ENCODE assay signal across 19 mouse cellular contexts in genomic region chr4:53023189-53023925, GRCm38 (mm10). TPM values are rescaled to one million over a fixed set of nuclear protein-coding genes. Genes with fewer than 3 reads are reported as not detected.
DNase-seq lines count a peak whose midpoint lies in the region; ATAC-seq and TF ChIP-seq lines count a peak whose summit lies in the region.
"Had no signal": no experiment of that assay in that cellular context is flagged by ENCODE, and none has a peak within 500 bp of the region (broad histone marks: within the 10 kb centered on the region; RNA-seq: fewer than 3 reads in every experiment).

No protein-coding gene starts in this region.

- DNase-seq in frontal cortex, postnatal 36 days (ENCODE audit: low spot score in 2 of 2), result no peak
- peak; percentile 10 for DNase-seq in limb, embryonic 11.5 days (ENCODE audit: low spot score)
- DNase-seq in limb, embryonic 10.5 days (ENCODE audit: low spot score), result no peak
- DNase-seq in liver, result peak; percentile 22
- DNase-seq in liver, postnatal 0 days, result peak; percentile 29
- DNase-seq in thymus, postnatal 36 days, result no peak
- no peak for DNase-seq in midbrain, embryonic 14.5 days
- DNase-seq: cerebellum, postnatal 14 days; gastrocnemius, postnatal 10 days; kidney, postnatal 10 days; left cerebral cortex, postnatal 4 days; right cerebral cortex, postnatal 14 days; thymus, postnatal 25 days had no signal

- no peak overlapping the region for H3K9ac ChIP-seq in limb, embryonic 11.5 days (ENCODE audit: low read length)
- H3K9ac ChIP-seq in liver, postnatal 0 days (replicated peaks), result no peak overlapping the region
- no peak overlapping the region for H3K9ac ChIP-seq in midbrain, embryonic 14.5 days (replicated peaks; ENCODE audit: low read length)

- no peak overlapping the region for H3K27ac ChIP-seq in limb, embryonic 11.5 days (replicated peaks; ENCODE audit: low read depth, low read length)
- H3K27ac ChIP-seq in limb, embryonic 10.5 days, result no peak overlapping the region
- peak overlapping the region; percentile 77 for H3K27ac ChIP-seq in liver, postnatal 0 days (ENCODE audit: low read depth)
- no peak overlapping the region for H3K27ac ChIP-seq in midbrain, embryonic 14.5 days (replicated peaks; ENCODE audit: low read depth, low read length)
- H3K27ac ChIP-seq: hindbrain, embryonic 10.5 days; layer of hippocampus, adult 2 months had no signal

- no peaks in the 10 kb centered on the region for H3K9me3 ChIP-seq in limb, embryonic 11.5 days (ENCODE audit: control insufficient read depth, low read length)
- H3K9me3 ChIP-seq in limb, embryonic 10.5 days (replicated peaks), result no peaks in the 10 kb centered on the region
- no peaks in the 10 kb centered on the region for H3K9me3 ChIP-seq in liver, postnatal 0 days (ENCODE audit: low read length)
- H3K9me3 ChIP-seq in midbrain, embryonic 14.5 days (ENCODE audit: control insufficient read depth, low read length), result no peaks in the 10 kb centered on the region; the same call in 1 of the 2 replicates
- H3K9me3 ChIP-seq: hindbrain, embryonic 10.5 days had no signal

- H3K36me3 ChIP-seq in limb, embryonic 11.5 days (ENCODE audit: control insufficient read depth, insufficient read depth, low read length), result peaks cover 2% of the 10 kb centered on the region; the same call in 1 of the 2 replicates
- H3K36me3 ChIP-seq in limb, embryonic 10.5 days, result peaks cover 50% of the 10 kb centered on the region
- peaks cover 25% of the 10 kb centered on the region; the same call in 1 of the 2 replicates for H3K36me3 ChIP-seq in liver, postnatal 0 days (replicated peaks; ENCODE audit: insufficient read depth, low read length)
- peaks cover 40% of the 10 kb centered on the region for H3K36me3 ChIP-seq in midbrain, embryonic 14.5 days (ENCODE audit: control insufficient read depth, insufficient read depth, low read length)

- peak; percentile 64 for ATAC-seq in frontal cortex, adult (ENCODE audit: low TSS enrichment)
- ATAC-seq in limb, embryonic 11.5 days (ENCODE audit: insufficient number of reproducible peaks, low FRiP score, low TSS enrichment, low read depth), result no peak
- ATAC-seq in liver, postnatal 0 days, result peak; percentile 86
- no peak for ATAC-seq in midbrain, embryonic 14.5 days (ENCODE audit: low FRiP score, low TSS enrichment)
- ATAC-seq: forebrain, embryonic 14.5 days; midbrain, embryonic 16.5 days had no signal

- WGBS in limb, embryonic 11.5 days, result 92% methylated on average over 14 of the region's 14 CpGs
- 92% methylated on average over 14 of the region's 14 CpGs for WGBS in limb, embryonic 10.5 days
- 74% methylated on average over 14 of the region's 14 CpGs for WGBS in liver, postnatal 0 days (ENCODE audit: insufficient replicate concordance)
- WGBS in midbrain, embryonic 14.5 days, result 97% methylated on average over 14 of the region's 14 CpGs

- H3K27me3 ChIP-seq in limb, embryonic 11.5 days (ENCODE audit: control insufficient read depth, insufficient read depth, low read length), result no peaks in the 10 kb centered on the region
- H3K27me3 ChIP-seq in limb, embryonic 10.5 days (ENCODE audit: low read depth, poor library complexity, severe bottlenecking), result no peaks in the 10 kb centered on the region
- H3K27me3 ChIP-seq in liver, postnatal 0 days (ENCODE audit: insufficient read depth, low read length), result no peaks in the 10 kb centered on the region
- no peaks in the 10 kb centered on the region for H3K27me3 ChIP-seq in midbrain, embryonic 14.5 days (ENCODE audit: control insufficient read depth, insufficient read depth, low read length)

- no peak for TF ChIP-seq EP300 in liver, postnatal 0 days (IDR thresholded peaks at IDR 0.05; ENCODE audit: low read depth)

- H3K4me3 ChIP-seq in limb, embryonic 11.5 days (ENCODE audit: low read depth, low read length), result no peak overlapping the region
- no peak overlapping the region for H3K4me3 ChIP-seq in limb, embryonic 10.5 days
- no peak overlapping the region for H3K4me3 ChIP-seq in liver, postnatal 0 days (ENCODE audit: low read depth, low read length)
- no peak overlapping the region for H3K4me3 ChIP-seq in midbrain, embryonic 14.5 days (replicated peaks; ENCODE audit: low read depth, low read length)
- H3K4me3 ChIP-seq: hindbrain, embryonic 10.5 days; layer of hippocampus, adult 2 months had no signal

- no peak for TF ChIP-seq CTCF in liver, postnatal 0 days (IDR thresholded peaks at IDR 0.05; ENCODE audit: low read depth)

- H3K4me2 ChIP-seq in limb, embryonic 11.5 days (ENCODE audit: low read depth, severe bottlenecking), result no peak overlapping the region
- peak overlapping the region; percentile 22 for H3K4me2 ChIP-seq in liver, postnatal 0 days (ENCODE audit: low read depth, low read length)
- no peak overlapping the region for H3K4me2 ChIP-seq in midbrain, embryonic 14.5 days (ENCODE audit: low read length)

- H3K4me1 ChIP-seq in limb, embryonic 11.5 days (ENCODE audit: control insufficient read depth, insufficient read depth, low read length), result no peaks in the 10 kb centered on the region
- H3K4me1 ChIP-seq in limb, embryonic 10.5 days, result no peaks in the 10 kb centered on the region
- no peaks in the 10 kb centered on the region for H3K4me1 ChIP-seq in liver, postnatal 0 days (ENCODE audit: insufficient read depth)
- no peaks in the 10 kb centered on the region for H3K4me1 ChIP-seq in midbrain, embryonic 14.5 days (ENCODE audit: control insufficient read depth, insufficient read depth, low read length)
- H3K4me1 ChIP-seq: hindbrain, embryonic 10.5 days had no signal

RNA-seq across cellular contexts. Expression of gene Nipsnap3b, which starts 11.7 kb away (rescaled TPM):
- polyA plus RNA-seq in limb, embryonic 11.5 days (2014; fragmentation: Nextera tagmentation; extraction: Ambion mirVana), result 55.4 and 58.6 TPM in 2 replicates
- 59.1 and 62.4 TPM in 2 replicates for polyA plus RNA-seq in limb, embryonic 10.5 days (2016; fragmentation: Nextera tagmentation; extraction: Ambion mirVana)
- polyA plus RNA-seq in liver, postnatal 0 days (2015; fragmentation: Nextera tagmentation; extraction: Ambion mirVana), result 145 TPM in 2 replicates
- 167 and 191 TPM in 2 replicates for polyA plus RNA-seq in midbrain, embryonic 14.5 days (2014; fragmentation: Nextera tagmentation; extraction: Ambion mirVana)

RNA-seq across cellular contexts. Expression of gene Nipsnap3a, which starts 34.3 kb away (rescaled TPM):
- polyA plus RNA-seq in limb, embryonic 11.5 days (2014; fragmentation: Nextera tagmentation; extraction: Ambion mirVana), result not detected in 2 replicates
- polyA plus RNA-seq in limb, embryonic 10.5 days (2016; fragmentation: Nextera tagmentation; extraction: Ambion mirVana), result not detected in 2 replicates
- not detected in 2 replicates for polyA plus RNA-seq in liver, postnatal 0 days (2015; fragmentation: Nextera tagmentation; extraction: Ambion mirVana)
- polyA plus RNA-seq in midbrain, embryonic 14.5 days (2014; fragmentation: Nextera tagmentation; extraction: Ambion mirVana), result not detected in 2 replicates
- polyA plus RNA-seq: forebrain, embryonic 14.5 days; hindbrain, embryonic 10.5 days; lung, embryonic 16.5 days; midbrain, embryonic 16.5 days had no signal

RNA-seq across cellular contexts. Expression of gene Olfr270, which starts 59.0 kb away (rescaled TPM):
- not detected in 2 replicates for polyA plus RNA-seq in limb, embryonic 11.5 days (2014; fragmentation: Nextera tagmentation; extraction: Ambion mirVana)
- polyA plus RNA-seq in limb, embryonic 10.5 days (2016; fragmentation: Nextera tagmentation; extraction: Ambion mirVana), result not detected in 2 replicates
- polyA plus RNA-seq in liver, postnatal 0 days (2015; fragmentation: Nextera tagmentation; extraction: Ambion mirVana), result not detected in 2 replicates
- polyA plus RNA-seq in midbrain, embryonic 14.5 days (2014; fragmentation: Nextera tagmentation; extraction: Ambion mirVana), result not detected in 2 replicates
- polyA plus RNA-seq: forebrain, embryonic 14.5 days; hindbrain, embryonic 10.5 days; lung, embryonic 16.5 days; midbrain, embryonic 16.5 days had no signal

Comparison
In these comparisons a context has a peak if more than half of its experiments do, and no peak if none do; other contexts are left out.
1. DNase-seq: peak in limb, embryonic 11.5 days (single experiment), liver (single experiment) and liver, postnatal 0 days (single experiment); none in frontal cortex, postnatal 36 days (0 of 2), limb, embryonic 10.5 days (single experiment), thymus, postnatal 36 days (0 of 2) and midbrain, embryonic 14.5 days (single experiment).
2. ATAC-seq: peak in frontal cortex, adult (single experiment) and liver, postnatal 0 days (single experiment); none in limb, embryonic 11.5 days (single experiment) and midbrain, embryonic 14.5 days (single experiment).